Mouse (Mus musculus): Measurements from ENCODE around the gene Gng3.

GRCm38 (mm10) chr19:8837251-8837791 is 1.7 kb downstream of the Gng3 start, which contains the start of gene Bscl2:
- TF ChIP-seq CTCF (IDR thresholded peaks at IDR 0.05; ENCODE audit: borderline replicate concordance, extremely low read depth, insufficient read depth, insufficient read length) (peak; percentile 59), POLR2A (IDR thresholded peaks at IDR 0.05; ENCODE audit: borderline replicate concordance, extremely low read depth, insufficient read depth, insufficient read length, poor library complexity, severe bottlenecking) (peak; percentile 53; the same call in 1 of the 2 replicates)

All from brain, embryonic 14.5 days (tissue).